Mouse (Mus musculus) kidney, embryonic 14.5 days (tissue): ENCODE data around the gene Usp3. TPM values are rescaled to one million over a fixed set of nuclear protein-coding genes. Genes with fewer than 3 reads are reported as not detected.

Experiments
- ATAC-seq: fragments of 200-750 bp; cut with Nextera tagmentation; 2 replicates; pipeline ENCODE4 v1.8.0; 2017; ENCODE audit warnings: moderate number of reproducible peaks, mild to moderate bottlenecking, moderate TSS enrichment, moderate library complexity; ENCODE audit not compliant: low FRiP score, low TSS enrichment
- H3K27ac ChIP-seq: fragments of 300-500 bp; sonication (generic); 2 replicates; pipeline ENCODE4 v1.5.1; 2014; ENCODE audit warnings: low read depth, mild to moderate bottlenecking, low read length, moderate library complexity, mixed read lengths
- H3K27me3 ChIP-seq: fragments of 300-500 bp; sonication (generic); 2 replicates; pipeline ENCODE4 v1.6.1; 2014; ENCODE audit warnings: mild to moderate bottlenecking, low read length; ENCODE audit not compliant: control insufficient read depth, insufficient read depth
- H3K36me3 ChIP-seq: fragments of 300-500 bp; sonication (generic); 2 replicates; pipeline ENCODE4 v1.6.1; 2014; ENCODE audit warnings: low read length, mixed read lengths; ENCODE audit not compliant: control insufficient read depth, insufficient read depth
- H3K4me1 ChIP-seq: fragments of 300-500 bp; sonication (generic); 2 replicates; pipeline ENCODE4 v1.6.1; 2014; ENCODE audit warnings: low read length, mixed read lengths; ENCODE audit not compliant: control insufficient read depth, insufficient read depth
- H3K4me2 ChIP-seq: fragments of 300-500 bp; sonication (generic); replicated peaks from 2 replicates; pipeline ENCODE4 v1.6.1; 2014; ENCODE audit warnings: low read depth, mild to moderate bottlenecking, low read length
- H3K4me3 ChIP-seq: fragments of 300-500 bp; sonication (generic); 2 replicates; pipeline ENCODE4 v1.5.1; 2014; ENCODE audit warnings: mild to moderate bottlenecking, low read length
- H3K9ac ChIP-seq: fragments of 300-500 bp; sonication (generic); 2 replicates; pipeline ENCODE4 v1.6.1; 2014; ENCODE audit warnings: low read depth, mild to moderate bottlenecking, low read length, moderate library complexity
- H3K9me3 ChIP-seq: fragments of 300-500 bp; sonication (generic); 2 replicates; pipeline ENCODE4 v1.6.1; 2016; ENCODE audit warnings: low read length; ENCODE audit not compliant: control insufficient read depth
- WGBS: fragments of 180-500 bp; shearing (Covaris S2); extraction: QIAGEN DNeasy Blood & Tissue Kit; methylation state at CpG from one replicate; pipeline ENCODE4 v1.1.7; 2014; 5-methylcytosine and 5-hydroxymethylcytosine counted together
- polyA plus RNA-seq: library from polyadenylated mRNA; unstranded; fragments of >200 nt; fragmentation: Nextera tagmentation; extraction: Ambion mirVana; gene quantifications from 2 replicates; pipeline ENCODE4 v1.2.1, GENCODE M21; 2014

Usp3 gene
- polyA plus RNA-seq, 1 experiment from 2014 or later: 83.6 TPM

GRCm38 (mm10) chr9:66606851-66607250, 13.9 kb upstream of the Usp3 start:
- H3K4me2 ChIP-seq: no peak overlapping the region
- H3K36me3 ChIP-seq: no peaks in the 10 kb centered on the region
- H3K9me3 ChIP-seq: no peaks in the 10 kb centered on the region
- ATAC-seq: no peak
- H3K9ac ChIP-seq: no peak overlapping the region
- no peak overlapping the region for H3K27ac ChIP-seq
- no peak overlapping the region for H3K4me3 ChIP-seq
- H3K27me3 ChIP-seq: no peaks in the 10 kb centered on the region
- H3K4me1 ChIP-seq: peaks cover 7% of the 10 kb centered on the region; the same call in 1 of the 2 replicates
- WGBS: 68% methylated on average over 12 of the region's 12 CpGs

GRCm38 (mm10) chr9:66605876-66606750, 13.2 kb upstream of the Usp3 start:
- no peaks in the 10 kb centered on the region for H3K27me3 ChIP-seq
- peaks cover 7% of the 10 kb centered on the region; the same call in 1 of the 2 replicates for H3K4me1 ChIP-seq
- no peak for ATAC-seq
- 64% methylated on average over 13 of the region's 13 CpGs for WGBS
- H3K4me3 ChIP-seq: no peak overlapping the region
- H3K9ac ChIP-seq: no peak overlapping the region
- H3K27ac ChIP-seq: no peak overlapping the region
- H3K4me2 ChIP-seq: no peak overlapping the region; the same call in 1 of the 2 replicates
- H3K36me3 ChIP-seq: no peaks in the 10 kb centered on the region
- no peaks in the 10 kb centered on the region for H3K9me3 ChIP-seq

- H3K4me1 ChIP-seq: peaks cover 13% of the 10 kb centered on the region
- H3K27ac ChIP-seq: no peak overlapping the region
- H3K9me3 ChIP-seq: no peaks in the 10 kb centered on the region
- no peak for ATAC-seq
- H3K4me2 ChIP-seq: no peak overlapping the region
- H3K4me3 ChIP-seq: no peak overlapping the region
- no peaks in the 10 kb centered on the region for H3K27me3 ChIP-seq
- no peak overlapping the region for H3K9ac ChIP-seq
- 81% methylated on average over 8 of the region's 8 CpGs for WGBS
- no peaks in the 10 kb centered on the region for H3K36me3 ChIP-seq
Measured at GRCm38 (mm10) chr9:66604349-66605206, 11.6 kb upstream of the Usp3 start.

GRCm38 (mm10) chr9:66603907-66604306, 11.0 kb upstream of the Usp3 start:
- Histone ChIP-seq H3K4me3 (no peak overlapping the region), H3K4me2 (no peak overlapping the region), H3K27ac (no peak overlapping the region), H3K36me3 (no peaks in the 10 kb centered on the region), H3K9me3 (no peaks in the 10 kb centered on the region), H3K9ac (no peak overlapping the region), H3K4me1 (peaks cover 14% of the 10 kb centered on the region), H3K27me3 (no peaks in the 10 kb centered on the region)
- 86% methylated on average over 1 of the region's 1 CpGs for whole genome bisulfite sequencing
- ATAC-seq: no peak

GRCm38 (mm10) chr9:66601006-66601405, 8.1 kb upstream of the Usp3 start:
- H3K36me3 ChIP-seq: no peaks in the 10 kb centered on the region
- no peak overlapping the region for H3K4me2 ChIP-seq
- no peaks in the 10 kb centered on the region for H3K9me3 ChIP-seq
- H3K27ac ChIP-seq: 0 out of 2 replicates have a peak overlapping the region, but pooled peaks have one; percentile 2
- no peak for ATAC-seq
- H3K27me3 ChIP-seq: no peaks in the 10 kb centered on the region
- WGBS: 56% methylated on average over 2 of the region's 2 CpGs
- H3K9ac ChIP-seq: no peak overlapping the region
- peaks cover 16% of the 10 kb centered on the region for H3K4me1 ChIP-seq
- no peak overlapping the region for H3K4me3 ChIP-seq

- Histone ChIP-seq H3K27me3 (no peaks in the 10 kb centered on the region), H3K9me3 (no peaks in the 10 kb centered on the region), H3K9ac (no peak overlapping the region), H3K4me1 (peaks cover 21% of the 10 kb centered on the region), H3K27ac (no peak overlapping the region), H3K4me3 (no peak overlapping the region), H3K36me3 (no peaks in the 10 kb centered on the region), H3K4me2 (no peak overlapping the region)
- WGBS: 81% methylated on average over 2 of the region's 2 CpGs
- no peak for ATAC-seq
Measured at GRCm38 (mm10) chr9:66600551-66600950, 7.6 kb upstream of the Usp3 start.

- Histone ChIP-seq H3K27me3 (no peaks in the 10 kb centered on the region), H3K9ac (no peak overlapping the region), H3K4me1 (peaks cover 19% of the 10 kb centered on the region; the same call in 1 of the 2 replicates), H3K27ac (no peak overlapping the region), H3K4me3 (no peak overlapping the region), H3K36me3 (no peaks in the 10 kb centered on the region), H3K9me3 (no peaks in the 10 kb centered on the region), H3K4me2 (no peak overlapping the region)
- ATAC-seq: no peak
- 8% methylated on average over 4 of the region's 4 CpGs for WGBS
Measured at GRCm38 (mm10) chr9:66599577-66599976, 6.6 kb upstream of the Usp3 start.

- Histone ChIP-seq H3K9ac (no peak overlapping the region), H3K9me3 (no peaks in the 10 kb centered on the region), H3K4me2 (no peak overlapping the region), H3K4me3 (no peak overlapping the region), H3K27ac (no peak overlapping the region), H3K36me3 (no peaks in the 10 kb centered on the region), H3K4me1 (peaks cover 23% of the 10 kb centered on the region), H3K27me3 (no peaks in the 10 kb centered on the region)
- WGBS: 70% methylated on average over 5 of the region's 5 CpGs
- no peak for ATAC-seq
Measured at GRCm38 (mm10) chr9:66598636-66599035, 5.7 kb upstream of the Usp3 start.
